Comparison of ENCODE assay signal across 17 mouse cellular contexts in the genomic region with DNA sequence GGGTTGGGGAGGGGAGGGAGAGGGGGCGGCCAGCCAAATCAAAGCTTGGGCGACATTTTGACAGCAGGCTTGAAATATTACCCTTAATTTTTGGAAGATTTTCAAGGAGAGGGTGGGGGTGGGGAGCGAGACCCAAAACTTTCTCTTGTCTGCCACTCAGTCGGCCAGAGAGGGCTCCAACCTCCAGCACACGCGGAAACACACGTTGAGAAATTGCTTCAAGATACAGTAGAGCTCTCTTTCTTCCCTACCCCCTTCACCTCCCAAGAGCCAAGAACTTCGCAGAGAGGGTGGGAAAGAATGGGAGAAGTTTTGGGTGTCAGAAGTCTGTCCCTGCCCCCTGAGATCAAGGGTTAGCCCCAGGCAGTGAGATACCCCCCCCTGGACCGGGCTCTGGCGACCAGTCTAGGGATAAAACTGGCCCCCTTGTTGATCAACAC. TPM values are rescaled to one million over a fixed set of nuclear protein-coding genes. Genes with fewer than 3 reads are reported as not detected.
DNase-seq lines count a peak whose midpoint lies in the region; ATAC-seq and TF ChIP-seq lines count a peak whose summit lies in the region.
"Had no signal": no experiment of that assay in that cellular context is flagged by ENCODE, and none has a peak within 500 bp of the region (broad histone marks: within the 10 kb centered on the region; RNA-seq: fewer than 3 reads in every experiment).

No protein-coding gene starts in this region.

- WGBS in neural tube, embryonic 15.5 days: under 1% methylated on average over 10 of the region's 10 CpGs
- under 1% methylated on average over 10 of the region's 10 CpGs for WGBS in forebrain, embryonic 11.5 days
- under 1% methylated on average over 10 of the region's 10 CpGs for WGBS in limb, embryonic 13.5 days
- 4% methylated on average over 10 of the region's 10 CpGs for WGBS in olfactory bulb, adult 2 months

- DNase-seq in neural tube, embryonic 10.5 days (ENCODE audit: extremely low spot score, low spot score): peak; percentile 40
- no peak for DNase-seq in forebrain, embryonic 11.5 days (ENCODE audit: low spot score)
- no peak for DNase-seq in left cerebral cortex, postnatal 36 days (ENCODE audit: low spot score in 2 of 2)
- DNase-seq in cerebellum, adult 11-12 months: no peak
- DNase-seq: adrenal gland, postnatal 10 days; gastrocnemius, postnatal 36 days; kidney, postnatal 25 days; layer of hippocampus, postnatal 36 days; lung, postnatal 10 days had no signal

- H3K27me3 ChIP-seq in neural tube, embryonic 15.5 days (replicated peaks): peaks cover 89% of the 10 kb centered on the region
- peaks cover 93% of the 10 kb centered on the region for H3K27me3 ChIP-seq in forebrain, embryonic 11.5 days (ENCODE audit: control insufficient read depth, insufficient read depth, low read length)
- H3K27me3 ChIP-seq in limb, embryonic 13.5 days: peaks cover 96% of the 10 kb centered on the region
- H3K27me3 ChIP-seq: CH12.LX had no signal

- peaks cover 10% of the 10 kb centered on the region; the same call in 1 of the 2 replicates for H3K4me1 ChIP-seq in neural tube, embryonic 15.5 days
- H3K4me1 ChIP-seq in forebrain, embryonic 11.5 days (replicated peaks; ENCODE audit: control insufficient read depth, insufficient read depth, low read length): 0 out of 2 replicates have a peak, but pooled peaks cover 3% of the 10 kb centered on the region
- peaks cover 25% of the 10 kb centered on the region for H3K4me1 ChIP-seq in limb, embryonic 13.5 days
- H3K4me1 ChIP-seq in olfactory bulb, adult 2 months (ENCODE audit: control insufficient read depth, insufficient read depth, low read length): peaks cover 19% of the 10 kb centered on the region

- H3K4me3 ChIP-seq in neural tube, embryonic 15.5 days (replicated peaks): no peak overlapping the region
- H3K4me3 ChIP-seq in forebrain, embryonic 11.5 days (ENCODE audit: low read depth, low read length): peak overlapping the region; percentile 18; the same call in 1 of the 2 replicates
- peak overlapping the region; percentile 23; the same call in 1 of the 2 replicates for H3K4me3 ChIP-seq in limb, embryonic 13.5 days
- peak overlapping the region; percentile 54 for H3K4me3 ChIP-seq in olfactory bulb, adult 2 months (ENCODE audit: insufficient read depth, low read depth, low read length)
- H3K4me3 ChIP-seq: heart, embryonic 15.5 days had no signal

- no peak for TF ChIP-seq POLR2A in olfactory bulb, adult 2 months (IDR thresholded peaks at IDR 0.05; ENCODE audit: insufficient read depth, low read depth, low read length)

- intact Hi-C loops in left cerebral cortex, postnatal 36 days (cut with DNase I): no loop called here

- H3K9ac ChIP-seq in neural tube, embryonic 15.5 days (replicated peaks): no peak overlapping the region
- H3K9ac ChIP-seq in forebrain, embryonic 11.5 days (ENCODE audit: low read length): no peak overlapping the region; the same call in 1 of the 2 replicates
- H3K9ac ChIP-seq in limb, embryonic 13.5 days: no peak overlapping the region
- H3K9ac ChIP-seq: heart, embryonic 15.5 days had no signal

- TF ChIP-seq CTCF in olfactory bulb, adult 2 months (IDR thresholded peaks at IDR 0.05; ENCODE audit: insufficient read depth, low read depth, low read length): no peak

- H3K4me2 ChIP-seq in neural tube, embryonic 15.5 days: no peak overlapping the region
- H3K4me2 ChIP-seq in forebrain, embryonic 11.5 days (ENCODE audit: low read depth, low read length, severe bottlenecking): peak overlapping the region; percentile 29
- peak overlapping the region; percentile 47 for H3K4me2 ChIP-seq in limb, embryonic 13.5 days (replicated peaks)
- H3K4me2 ChIP-seq: heart, embryonic 15.5 days; liver, embryonic 11.5 days had no signal

- ATAC-seq in neural tube, embryonic 15.5 days (ENCODE audit: low FRiP score): no peak
- ATAC-seq in forebrain, embryonic 11.5 days (replicated peaks; ENCODE audit: low FRiP score): peak; percentile 19; the same call in 1 of the 2 replicates
- ATAC-seq in limb, embryonic 13.5 days (ENCODE audit: low FRiP score, low read depth): no peak
- ATAC-seq: inflammation-experienced regulatory T-cells, adult 6 months had no signal

- H3K9me3 ChIP-seq in neural tube, embryonic 15.5 days (replicated peaks): no peaks in the 10 kb centered on the region
- no peaks in the 10 kb centered on the region for H3K9me3 ChIP-seq in forebrain, embryonic 11.5 days (ENCODE audit: control insufficient read depth, low read length)
- no peaks in the 10 kb centered on the region for H3K9me3 ChIP-seq in limb, embryonic 13.5 days
- H3K9me3 ChIP-seq: heart, embryonic 15.5 days had no signal

- H3K27ac ChIP-seq in neural tube, embryonic 15.5 days (replicated peaks): no peak overlapping the region
- H3K27ac ChIP-seq in forebrain, embryonic 11.5 days (ENCODE audit: low read depth, low read length): no peak overlapping the region
- H3K27ac ChIP-seq in limb, embryonic 13.5 days: no peak overlapping the region
- peak overlapping the region; percentile 87 for H3K27ac ChIP-seq in olfactory bulb, adult 2 months (ENCODE audit: insufficient read depth, low read depth, low read length)
- H3K27ac ChIP-seq: heart, embryonic 15.5 days had no signal

- H3K36me3 ChIP-seq in neural tube, embryonic 15.5 days: no peaks in the 10 kb centered on the region
- no peaks in the 10 kb centered on the region for H3K36me3 ChIP-seq in forebrain, embryonic 11.5 days (ENCODE audit: control insufficient read depth, insufficient read depth, low read length)
- H3K36me3 ChIP-seq in limb, embryonic 13.5 days: no peaks in the 10 kb centered on the region
- H3K36me3 ChIP-seq: heart, embryonic 15.5 days had no signal

RNA-seq across cellular contexts. Expression of a gene that starts 7.4 kb away (rescaled TPM):
- polyA plus RNA-seq in neural tube, embryonic 15.5 days (2015; fragmentation: Nextera tagmentation; extraction: Ambion mirVana): 0.41 TPM in 1 of 2 replicates, not detected in the other
- polyA plus RNA-seq in forebrain, embryonic 11.5 days (2014; fragmentation: Nextera tagmentation; extraction: Ambion mirVana): 4.5 and 7.3 TPM in 2 replicates
- polyA plus RNA-seq in limb, embryonic 13.5 days (2015; fragmentation: Nextera tagmentation; extraction: Ambion mirVana): 1.5 and 2.7 TPM in 2 replicates
- polyA plus RNA-seq in olfactory bulb, adult 2 months (2012; ENCODE audit: insufficient read depth, insufficient read length, low replicate concordance, missing spikeins): not detected in 2 replicates
- total RNA-seq in left cerebral cortex, postnatal 36 days (2021): 10 to 100 TPM; 10.5 to 15.6 TPM
- total RNA-seq: CH12.LX; common myeloid progenitor, adult 5-6 weeks; gastrocnemius, postnatal 36 days had no signal
- polyA plus RNA-seq: inflammation-experienced regulatory T-cells, adult 6 months; liver, embryonic 11.5 days had no signal

RNA-seq across cellular contexts. Expression of a gene that starts 26.1 kb away (rescaled TPM):
- polyA plus RNA-seq in neural tube, embryonic 15.5 days (2015; fragmentation: Nextera tagmentation; extraction: Ambion mirVana): 0.41 and 0.83 TPM in 2 replicates
- polyA plus RNA-seq in forebrain, embryonic 11.5 days (2014; fragmentation: Nextera tagmentation; extraction: Ambion mirVana): 45.5 and 47.7 TPM in 2 replicates
- 30.7 and 41.3 TPM in 2 replicates for polyA plus RNA-seq in limb, embryonic 13.5 days (2015; fragmentation: Nextera tagmentation; extraction: Ambion mirVana)
- not detected in 2 replicates for polyA plus RNA-seq in olfactory bulb, adult 2 months (2012; ENCODE audit: insufficient read depth, insufficient read length, low replicate concordance, missing spikeins)
- total RNA-seq in left cerebral cortex, postnatal 36 days (2021): 1 to 10 TPM; 7.4 to 9.6 TPM
- total RNA-seq: CH12.LX; common myeloid progenitor, adult 5-6 weeks; gastrocnemius, postnatal 36 days had no signal
- polyA plus RNA-seq: inflammation-experienced regulatory T-cells, adult 6 months had no signal

Comparison
In these comparisons a context has a peak if more than half of its experiments do, and no peak if none do; other contexts are left out.
1. RNA of a gene that starts 26.1 kb away (polyA plus RNA-seq): 45.5 to 47.7 TPM in forebrain, embryonic 11.5 days and 30.7 to 41.3 TPM in limb, embryonic 13.5 days; 0.41 to 0.83 TPM in neural tube, embryonic 15.5 days and not detected in olfactory bulb, adult 2 months; every median in the first group is over 10 times any median in the second.